In the genomic region with DNA sequence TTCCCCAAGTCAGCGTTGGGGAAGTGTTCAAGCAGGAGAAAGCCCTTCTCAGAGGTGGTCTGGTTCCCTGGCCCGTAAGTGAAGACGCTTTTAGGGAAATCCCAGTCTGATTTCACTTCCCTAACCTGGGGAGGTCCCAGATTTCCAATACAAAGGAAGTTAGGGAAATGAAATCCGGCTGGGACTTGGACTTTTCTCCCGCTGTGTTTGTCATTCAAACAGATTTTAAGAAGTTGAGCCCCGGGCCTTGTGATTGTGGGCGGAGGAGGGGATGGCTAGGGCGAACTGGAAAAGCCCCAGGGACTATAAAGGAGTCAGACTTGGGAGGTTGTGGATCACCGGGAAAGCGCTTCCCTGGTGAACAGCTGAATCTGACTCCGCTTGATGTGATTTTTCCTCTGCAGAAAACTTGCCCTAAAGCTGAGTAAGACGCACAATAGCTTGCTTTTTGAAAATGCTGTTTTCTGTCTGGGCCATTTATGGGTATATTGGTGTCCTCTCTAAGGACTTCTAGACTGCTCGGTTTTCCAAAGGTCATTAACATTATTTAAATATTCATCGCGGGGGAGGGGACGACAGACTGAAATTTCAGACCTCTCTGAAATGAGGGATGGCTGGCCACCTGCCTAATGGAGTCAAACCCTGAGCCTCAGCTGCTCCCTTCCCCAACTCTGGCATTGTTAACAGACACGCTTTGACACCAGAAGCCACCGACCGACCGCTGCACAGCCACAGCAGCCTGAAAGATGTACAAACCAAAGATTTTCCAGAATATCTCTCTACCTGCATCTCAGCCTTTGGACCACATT, we compare ENCODE assay signal across 9 mouse cellular contexts.
DNase-seq lines count a peak whose midpoint lies in the region; ATAC-seq and TF ChIP-seq lines count a peak whose summit lies in the region.
"Had no signal": no experiment of that assay in that cellular context is flagged by ENCODE, and none has a peak within 500 bp of the region (broad histone marks: within the 10 kb centered on the region; RNA-seq: fewer than 3 reads in every experiment).

No protein-coding gene starts in this region.

- no peak for DNase-seq in heart, adult 8-10 months (ENCODE audit: low spot score)
- DNase-seq in brain, embryonic 14.5 days (ENCODE audit: low read depth) = peak; percentile 76
- DNase-seq in hindbrain, embryonic 11.5 days (ENCODE audit: low spot score) = peak; percentile 72
- DNase-seq in midbrain, postnatal 0 days (ENCODE audit: low spot score) = no peak
- DNase-seq in thymus, postnatal 0 days (ENCODE audit: low spot score) = no peak
- DNase-seq: cerebellum, adult 18-20 months had no signal

- no peak overlapping the region for H3K4me3 ChIP-seq in heart, embryonic 16.5 days (ENCODE audit: low read length)
- H3K4me3 ChIP-seq in hindbrain, embryonic 11.5 days (ENCODE audit: low read depth, low read length) = no peak overlapping the region
- no peak overlapping the region for H3K4me3 ChIP-seq in midbrain, postnatal 0 days (ENCODE audit: low read depth, low read length)

- H3K27me3 ChIP-seq in heart, embryonic 16.5 days (ENCODE audit: control insufficient read depth, insufficient read depth, low read length) = no peaks in the 10 kb centered on the region
- H3K27me3 ChIP-seq in hindbrain, embryonic 11.5 days (ENCODE audit: control insufficient read depth, insufficient read depth, low read length) = no peaks in the 10 kb centered on the region
- no peaks in the 10 kb centered on the region for H3K27me3 ChIP-seq in midbrain, postnatal 0 days (ENCODE audit: insufficient read depth, low read length)

- no peaks in the 10 kb centered on the region for H3K9me3 ChIP-seq in heart, embryonic 16.5 days (replicated peaks; ENCODE audit: control insufficient read depth, low read length)
- no peaks in the 10 kb centered on the region for H3K9me3 ChIP-seq in hindbrain, embryonic 11.5 days (ENCODE audit: control insufficient read depth, low read length)
- no peaks in the 10 kb centered on the region for H3K9me3 ChIP-seq in midbrain, postnatal 0 days (ENCODE audit: low read length)

- H3K27ac ChIP-seq in heart, embryonic 16.5 days (ENCODE audit: low read length) = peak overlapping the region; percentile 20; the same call in 1 of the 2 replicates
- H3K27ac ChIP-seq in hindbrain, embryonic 11.5 days (ENCODE audit: low read depth, low read length) = peak overlapping the region; percentile 72
- no peak overlapping the region for H3K27ac ChIP-seq in midbrain, postnatal 0 days (ENCODE audit: low read depth, low read length)

- H3K4me2 ChIP-seq in heart, embryonic 16.5 days (ENCODE audit: low read depth, low read length) = no peak overlapping the region; the same call in 1 of the 2 replicates
- H3K4me2 ChIP-seq in hindbrain, embryonic 11.5 days (replicated peaks; ENCODE audit: low read depth, low read length) = peak overlapping the region; percentile 27; the same call in 1 of the 2 replicates
- H3K4me2 ChIP-seq in midbrain, postnatal 0 days (ENCODE audit: low read depth, low read length, poor library complexity, severe bottlenecking) = 0 out of 2 replicates have a peak overlapping the region, but pooled peaks have one; percentile 18

- H3K4me1 ChIP-seq in heart, embryonic 16.5 days (ENCODE audit: control insufficient read depth, insufficient read depth, low read length) = peaks cover 32% of the 10 kb centered on the region
- peaks cover 4% of the 10 kb centered on the region for H3K4me1 ChIP-seq in hindbrain, embryonic 11.5 days (replicated peaks; ENCODE audit: control insufficient read depth, insufficient read depth, low read length)
- H3K4me1 ChIP-seq in midbrain, postnatal 0 days (ENCODE audit: insufficient read depth, low read length) = peaks cover 7% of the 10 kb centered on the region; the same call in 1 of the 2 replicates

- TF ChIP-seq POLR2A in brain, embryonic 14.5 days (IDR thresholded peaks at IDR 0.05; ENCODE audit: borderline replicate concordance, extremely low read depth, insufficient read depth, insufficient read length, poor library complexity, severe bottlenecking) = no peak

- H3K36me3 ChIP-seq in heart, embryonic 16.5 days (ENCODE audit: control insufficient read depth, insufficient read depth) = no peaks in the 10 kb centered on the region
- no peaks in the 10 kb centered on the region for H3K36me3 ChIP-seq in hindbrain, embryonic 11.5 days (ENCODE audit: control insufficient read depth, insufficient read depth, low read length)
- no peaks in the 10 kb centered on the region for H3K36me3 ChIP-seq in midbrain, postnatal 0 days (ENCODE audit: insufficient read depth, low read length)

- no peak overlapping the region for H3K9ac ChIP-seq in heart, embryonic 16.5 days (ENCODE audit: low read length)
- H3K9ac ChIP-seq in hindbrain, embryonic 11.5 days (ENCODE audit: low read depth, low read length) = no peak overlapping the region
- no peak overlapping the region for H3K9ac ChIP-seq in midbrain, postnatal 0 days (replicated peaks; ENCODE audit: low read length, poor library complexity, severe bottlenecking)

- TF ChIP-seq CTCF in brain, embryonic 14.5 days (IDR thresholded peaks at IDR 0.05; ENCODE audit: borderline replicate concordance, extremely low read depth, insufficient read depth, insufficient read length) = no peak
- no peak for TF ChIP-seq CTCF in midbrain, postnatal 0 days (IDR thresholded peaks at IDR 0.05)

- 31% methylated on average over 20 of the region's 20 CpGs for WGBS in heart, embryonic 16.5 days
- 2% methylated on average over 20 of the region's 20 CpGs for WGBS in hindbrain, embryonic 11.5 days
- 9% methylated on average over 20 of the region's 20 CpGs for WGBS in midbrain, postnatal 0 days

- no peak for ATAC-seq in heart, embryonic 16.5 days (replicated peaks; ENCODE audit: extremely low read depth, insufficient read depth, low FRiP score)
- ATAC-seq in hindbrain, embryonic 11.5 days (ENCODE audit: low FRiP score) = peak; percentile 64
- ATAC-seq in midbrain, postnatal 0 days (ENCODE audit: low FRiP score) = no peak
- ATAC-seq in frontal cortex, adult (ENCODE audit: low TSS enrichment) = no peak
- ATAC-seq in erythroid progenitor cell, adult 5-6 weeks (replicated peaks; ENCODE audit: low FRiP score, poor library complexity, severe bottlenecking) = no peak

Comparison
In these comparisons a context has a peak if more than half of its experiments do, and no peak if none do; other contexts are left out.
1. DNase-seq: peak in brain, embryonic 14.5 days (single experiment) and hindbrain, embryonic 11.5 days (single experiment); none in heart, adult 8-10 months (single experiment), midbrain, postnatal 0 days (single experiment) and thymus, postnatal 0 days (single experiment).